ENCODE assay signal across 10 mouse cellular contexts in genomic region chr5:16002431-16003063, GRCm38 (mm10).
A peak's percentile ranks its signal among the peaks of the same experiment; 100 is the strongest.
DNase-seq lines count a peak whose midpoint lies in the region; ATAC-seq and TF ChIP-seq lines count a peak whose summit lies in the region.
"Had no signal": no experiment of that assay in that cellular context is flagged by ENCODE, and none has a peak within 500 bp of the region (broad histone marks: within the 10 kb centered on the region; RNA-seq: fewer than 3 reads in every experiment).

No protein-coding gene starts in this region.

- H3K27ac ChIP-seq in lung, embryonic 14.5 days (ENCODE audit: low read depth) = no peak overlapping the region
- peak overlapping the region; percentile 82 for H3K27ac ChIP-seq in forebrain, embryonic 12.5 days
- no peak overlapping the region for H3K27ac ChIP-seq in limb, embryonic 11.5 days (replicated peaks; ENCODE audit: low read depth, low read length)
- peak overlapping the region; percentile 60 for H3K27ac ChIP-seq in neural tube, embryonic 15.5 days (replicated peaks)
- H3K27ac ChIP-seq: liver, embryonic 13.5 days had no signal

- no peak overlapping the region for H3K4me3 ChIP-seq in lung, embryonic 14.5 days (ENCODE audit: low read depth, low read length)
- no peak overlapping the region for H3K4me3 ChIP-seq in forebrain, embryonic 12.5 days (replicated peaks)
- H3K4me3 ChIP-seq in limb, embryonic 11.5 days (ENCODE audit: low read depth, low read length) = no peak overlapping the region
- H3K4me3 ChIP-seq in neural tube, embryonic 15.5 days (replicated peaks) = no peak overlapping the region
- H3K4me3 ChIP-seq: liver, embryonic 13.5 days had no signal

- H3K9ac ChIP-seq in lung, embryonic 14.5 days = no peak overlapping the region
- H3K9ac ChIP-seq in forebrain, embryonic 12.5 days = no peak overlapping the region
- H3K9ac ChIP-seq in limb, embryonic 11.5 days (ENCODE audit: low read length) = no peak overlapping the region
- H3K9ac ChIP-seq in neural tube, embryonic 15.5 days (replicated peaks) = no peak overlapping the region
- H3K9ac ChIP-seq: liver, embryonic 13.5 days had no signal

- peak; percentile 75 for DNase-seq in lung, embryonic 14.5 days
- no peak for DNase-seq in lung, adult 18-20 months
- DNase-seq in limb, embryonic 11.5 days (ENCODE audit: low spot score) = peak; percentile 32
- no peak for DNase-seq in testis, postnatal 14 days (ENCODE audit: low spot score)
- DNase-seq in layer of hippocampus, adult 8-10 months (ENCODE audit: low spot score in 2 of 2) = no peak
- DNase-seq: liver, embryonic 13.5 days had no signal

- H3K4me2 ChIP-seq in lung, embryonic 14.5 days = no peak overlapping the region
- peak overlapping the region; percentile 15 for H3K4me2 ChIP-seq in forebrain, embryonic 12.5 days
- no peak overlapping the region for H3K4me2 ChIP-seq in limb, embryonic 11.5 days (ENCODE audit: low read depth, severe bottlenecking)
- peak overlapping the region; percentile 30 for H3K4me2 ChIP-seq in neural tube, embryonic 15.5 days
- H3K4me2 ChIP-seq: heart, embryonic 11.5 days; liver, embryonic 13.5 days had no signal

- no peak for TF ChIP-seq CTCF in lung, embryonic 14.5 days (IDR thresholded peaks at IDR 0.05; ENCODE audit: low read depth)

- H3K27me3 ChIP-seq in lung, embryonic 14.5 days (ENCODE audit: insufficient read depth, low read length) = no peaks in the 10 kb centered on the region
- peaks cover 16% of the 10 kb centered on the region for H3K27me3 ChIP-seq in forebrain, embryonic 12.5 days
- H3K27me3 ChIP-seq in limb, embryonic 11.5 days (ENCODE audit: control insufficient read depth, insufficient read depth, low read length) = no peaks in the 10 kb centered on the region
- peaks cover 15% of the 10 kb centered on the region for H3K27me3 ChIP-seq in neural tube, embryonic 15.5 days (replicated peaks)
- H3K27me3 ChIP-seq: liver, embryonic 13.5 days had no signal

- H3K36me3 ChIP-seq in lung, embryonic 14.5 days (ENCODE audit: insufficient read depth) = no peaks in the 10 kb centered on the region
- H3K36me3 ChIP-seq in forebrain, embryonic 12.5 days (replicated peaks) = no peaks in the 10 kb centered on the region
- H3K36me3 ChIP-seq in limb, embryonic 11.5 days (ENCODE audit: control insufficient read depth, insufficient read depth, low read length) = no peaks in the 10 kb centered on the region
- no peaks in the 10 kb centered on the region for H3K36me3 ChIP-seq in neural tube, embryonic 15.5 days
- H3K36me3 ChIP-seq: liver, embryonic 13.5 days had no signal

- peaks cover 2% of the 10 kb centered on the region; the same call in 1 of the 2 replicates for H3K4me1 ChIP-seq in lung, embryonic 14.5 days (ENCODE audit: insufficient read depth)
- peaks cover 29% of the 10 kb centered on the region for H3K4me1 ChIP-seq in forebrain, embryonic 12.5 days
- H3K4me1 ChIP-seq in limb, embryonic 11.5 days (ENCODE audit: control insufficient read depth, insufficient read depth, low read length) = peaks cover 4% of the 10 kb centered on the region
- H3K4me1 ChIP-seq in neural tube, embryonic 15.5 days = peaks cover 24% of the 10 kb centered on the region
- H3K4me1 ChIP-seq: liver, embryonic 13.5 days had no signal

- WGBS in lung, embryonic 14.5 days = 10% methylated on average over 9 of the region's 9 CpGs
- 11% methylated on average over 9 of the region's 9 CpGs for WGBS in forebrain, embryonic 12.5 days
- WGBS in limb, embryonic 11.5 days = 14% methylated on average over 9 of the region's 9 CpGs
- 2% methylated on average over 9 of the region's 9 CpGs for WGBS in neural tube, embryonic 15.5 days

- ATAC-seq in lung, embryonic 14.5 days (ENCODE audit: insufficient read depth) = peak; percentile 76
- peak; percentile 75 for ATAC-seq in forebrain, embryonic 12.5 days (ENCODE audit: low FRiP score)
- no peak for ATAC-seq in limb, embryonic 11.5 days (ENCODE audit: insufficient number of reproducible peaks, low FRiP score, low TSS enrichment, low read depth)
- peak; percentile 56; the same call in 1 of the 2 replicates for ATAC-seq in neural tube, embryonic 15.5 days (ENCODE audit: low FRiP score)
- ATAC-seq in granulocyte monocyte progenitor cell, adult 5-6 weeks (replicated peaks; ENCODE audit: poor library complexity, severe bottlenecking) = no peak

- no peaks in the 10 kb centered on the region for H3K9me3 ChIP-seq in lung, embryonic 14.5 days (ENCODE audit: low read depth, low read length)
- H3K9me3 ChIP-seq in forebrain, embryonic 12.5 days = no peaks in the 10 kb centered on the region
- H3K9me3 ChIP-seq in limb, embryonic 11.5 days (ENCODE audit: control insufficient read depth, low read length) = no peaks in the 10 kb centered on the region
- no peaks in the 10 kb centered on the region for H3K9me3 ChIP-seq in neural tube, embryonic 15.5 days (replicated peaks)
- H3K9me3 ChIP-seq: liver, embryonic 13.5 days had no signal

Comparison
In these comparisons a context has a peak if more than half of its experiments do, and no peak if none do; other contexts are left out.
1. DNase-seq: peak in lung, embryonic 14.5 days (single experiment) and limb, embryonic 11.5 days (single experiment); none in lung, adult 18-20 months (0 of 2), testis, postnatal 14 days (single experiment) and layer of hippocampus, adult 8-10 months (0 of 2).
2. ATAC-seq: peak in lung, embryonic 14.5 days (single experiment), forebrain, embryonic 12.5 days (single experiment) and neural tube, embryonic 15.5 days (single experiment); none in limb, embryonic 11.5 days (single experiment) and granulocyte monocyte progenitor cell, adult 5-6 weeks (single experiment).
3. H3K27ac ChIP-seq: peak in forebrain, embryonic 12.5 days (single experiment) and neural tube, embryonic 15.5 days (single experiment); none in lung, embryonic 14.5 days (single experiment) and limb, embryonic 11.5 days (single experiment).
4. H3K4me2 ChIP-seq: peak in forebrain, embryonic 12.5 days (single experiment) and neural tube, embryonic 15.5 days (single experiment); none in lung, embryonic 14.5 days (single experiment) and limb, embryonic 11.5 days (single experiment).